ENCODE assay signal across 29 mouse cellular contexts in the genomic region with DNA sequence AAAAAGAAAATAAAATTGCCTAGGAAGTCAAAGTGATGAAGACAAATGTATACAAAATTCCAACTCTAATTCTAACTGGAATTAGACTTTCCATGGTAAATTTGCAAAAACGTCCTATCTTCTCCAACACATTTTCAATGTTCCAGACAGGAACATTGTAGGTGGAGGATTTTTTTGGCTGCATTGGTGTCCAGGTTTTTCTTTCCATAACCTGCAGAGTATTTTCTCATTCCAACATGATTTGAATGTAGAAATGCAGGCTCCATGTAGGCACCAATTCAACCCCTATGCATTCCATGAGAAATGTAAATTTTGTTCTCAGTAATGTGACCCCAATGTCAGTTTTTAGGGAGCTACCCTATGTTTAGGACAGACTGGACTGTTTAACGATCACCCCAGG.
"Had no signal": no experiment of that assay in that cellular context is flagged by ENCODE, and none has a peak within 500 bp of the region (broad histone marks: within the 10 kb centered on the region; RNA-seq: fewer than 3 reads in every experiment).

No protein-coding gene starts in this region.

- H3K9me3 ChIP-seq: embryonic facial prominence, embryonic 10.5 days; embryonic facial prominence, embryonic 12.5 days; embryonic facial prominence, embryonic 13.5 days; embryonic facial prominence, embryonic 15.5 days; forebrain, embryonic 10.5 days; forebrain, embryonic 12.5 days; forebrain, embryonic 13.5 days; forebrain, embryonic 15.5 days; heart, embryonic 10.5 days had no signal

- H3K27ac ChIP-seq: embryonic facial prominence, embryonic 10.5 days; embryonic facial prominence, embryonic 12.5 days; embryonic facial prominence, embryonic 13.5 days; embryonic facial prominence, embryonic 15.5 days; forebrain, embryonic 10.5 days; forebrain, embryonic 12.5 days; forebrain, embryonic 13.5 days; forebrain, embryonic 15.5 days; gastrocnemius, adult 2 months; heart, adult 2 months; heart, embryonic 10.5 days had no signal

- H3K36me3 ChIP-seq: embryonic facial prominence, embryonic 10.5 days; embryonic facial prominence, embryonic 12.5 days; embryonic facial prominence, embryonic 13.5 days; embryonic facial prominence, embryonic 15.5 days; forebrain, embryonic 10.5 days; forebrain, embryonic 12.5 days; forebrain, embryonic 15.5 days; heart, embryonic 10.5 days had no signal

- H3K27me3 ChIP-seq: embryonic facial prominence, embryonic 12.5 days; embryonic facial prominence, embryonic 13.5 days; embryonic facial prominence, embryonic 15.5 days; forebrain, embryonic 12.5 days; forebrain, embryonic 13.5 days; forebrain, embryonic 15.5 days had no signal

- H3K4me1 ChIP-seq: embryonic facial prominence, embryonic 10.5 days; embryonic facial prominence, embryonic 12.5 days; embryonic facial prominence, embryonic 13.5 days; embryonic facial prominence, embryonic 15.5 days; forebrain, embryonic 10.5 days; forebrain, embryonic 12.5 days; forebrain, embryonic 13.5 days; forebrain, embryonic 15.5 days; heart, embryonic 10.5 days had no signal

- H3K9ac ChIP-seq: embryonic facial prominence, embryonic 12.5 days; embryonic facial prominence, embryonic 13.5 days; embryonic facial prominence, embryonic 15.5 days; forebrain, embryonic 12.5 days; forebrain, embryonic 13.5 days; forebrain, embryonic 15.5 days; forebrain, postnatal 0 days had no signal

- DNase-seq: cerebellum, adult 8-10 months; cerebellum, adult 9-10 months; cerebellum, adult 9-11 months; cerebellum, postnatal 10 days; cerebellum, postnatal 14 days; cerebellum, postnatal 25 days; cerebellum, postnatal 36 days; embryo, embryonic 11 days; forebrain, postnatal 0 days; gastrocnemius, adult 2 months; gastrocnemius, postnatal 10 days; gastrocnemius, postnatal 14 days; gastrocnemius, postnatal 25 days; gastrocnemius, postnatal 36 days; heart, adult 11 months; heart, adult 18-20 months; heart, adult 2 months had no signal

- ATAC-seq: forebrain, embryonic 13.5 days; forebrain, embryonic 14.5 days; forebrain, embryonic 15.5 days; forebrain, embryonic 16.5 days; forebrain, postnatal 0 days had no signal

- H3K4me2 ChIP-seq: embryonic facial prominence, embryonic 12.5 days; embryonic facial prominence, embryonic 13.5 days; embryonic facial prominence, embryonic 15.5 days; forebrain, embryonic 12.5 days; forebrain, embryonic 13.5 days; forebrain, embryonic 15.5 days had no signal

- H3K4me3 ChIP-seq: embryonic facial prominence, embryonic 10.5 days; embryonic facial prominence, embryonic 12.5 days; embryonic facial prominence, embryonic 13.5 days; embryonic facial prominence, embryonic 15.5 days; erythroblast, embryonic 14.5 days; forebrain, embryonic 10.5 days; forebrain, embryonic 12.5 days; forebrain, embryonic 13.5 days; forebrain, embryonic 15.5 days; gastrocnemius, adult 2 months; heart, adult 2 months; heart, embryonic 10.5 days had no signal
